Mouse (Mus musculus): ENCODE results near the gene Mettl26.
"Not testable (repeated sequence)": the region's sequence is repeated elsewhere in the genome, so short reads cannot be mapped to it uniquely, and the experiment has no call there.

The Mettl26 gene

GRCm38 (mm10) chr17:25869498-25869897 is 5.4 kb upstream of the Mettl26 start:
- DNase-seq (ENCODE audit: low spot score) = no peak

GRCm38 (mm10) chr17:25869954-25870353 is 4.9 kb upstream of the Mettl26 start:
- DNase-seq (ENCODE audit: low spot score) = no peak

- DNase-seq (ENCODE audit: low spot score) = not testable (repeated sequence)
Measured at GRCm38 (mm10) chr17:25871566-25871965, 3.3 kb upstream of the Mettl26 start.

GRCm38 (mm10) chr17:25872676-25873075 is 2.2 kb upstream of the Mettl26 start:
- DNase-seq (ENCODE audit: low spot score) = no peak

GRCm38 (mm10) chr17:25873405-25874147 is 1.3 kb upstream of the Mettl26 start:
- DNase-seq (ENCODE audit: low spot score) = no peak

GRCm38 (mm10) chr17:25874148-25874720 is 640 bp upstream of the Mettl26 start:
- DNase-seq (ENCODE audit: low spot score) = no peak

- DNase-seq (ENCODE audit: low spot score) = peak; percentile 90
Measured at GRCm38 (mm10) chr17:25875171-25876136, 580 bp downstream of the Mettl26 start.

GRCm38 (mm10) chr17:25876347-25876915 is 1.6 kb downstream of the Mettl26 start:
- DNase-seq (ENCODE audit: low spot score) = no peak

GRCm38 (mm10) chr17:25877025-25877424 is 2.2 kb downstream of the Mettl26 start:
- DNase-seq (ENCODE audit: low spot score) = no peak

- no peak for DNase-seq (ENCODE audit: low spot score)
Measured at GRCm38 (mm10) chr17:25877741-25878610, 3.1 kb downstream of the Mettl26 start.

- no peak for DNase-seq (ENCODE audit: low spot score)
Measured at GRCm38 (mm10) chr17:25878611-25879180, 3.8 kb downstream of the Mettl26 start.

- no peak for DNase-seq (ENCODE audit: low spot score)
Measured at GRCm38 (mm10) chr17:25879261-25879660, 4.4 kb downstream of the Mettl26 start.

GRCm38 (mm10) chr17:25879750-25880149 is 4.9 kb downstream of the Mettl26 start:
- no peak for DNase-seq (ENCODE audit: low spot score)

- DNase-seq (ENCODE audit: low spot score) = no peak
Measured at GRCm38 (mm10) chr17:25880196-25880910, 5.5 kb downstream of the Mettl26 start, which contains the start of gene Wfikkn1. Wfikkn1 (minus strand) TSS chr17:25880858.

- DNase-seq (ENCODE audit: low spot score) = no peak
Measured at GRCm38 (mm10) chr17:25880913-25881641, 6.2 kb downstream of the Mettl26 start.

- no peak for DNase-seq (ENCODE audit: low spot score)
Measured at GRCm38 (mm10) chr17:25881691-25882090, 6.8 kb downstream of the Mettl26 start.

GRCm38 (mm10) chr17:25882306-25882705 is 7.4 kb downstream of the Mettl26 start:
- no peak for DNase-seq (ENCODE audit: low spot score)

GRCm38 (mm10) chr17:25883268-25883667 is 8.4 kb downstream of the Mettl26 start:
- DNase-seq (ENCODE audit: low spot score) = no peak

- no peak for DNase-seq (ENCODE audit: low spot score)
Measured at GRCm38 (mm10) chr17:25883824-25884223, 8.9 kb downstream of the Mettl26 start.
